Mouse (Mus musculus) hematopoietic stem cell, adult 5-6 weeks (primary cell): ENCODE data around the gene Nrp2. TPM values are rescaled to one million over a fixed set of nuclear protein-coding genes. Genes with fewer than 3 reads are reported as not detected.

Experiments
- ATAC-seq, 2 experiments: fragments of 125-278 bp in 1 of 2; replicated peaks in 1 of 2; 2 replicates each; pipeline ENCODE4 v1.8.0; 2016 to 2017; ENCODE audit warnings: inconsistent platforms in 2 of 2, mild to moderate bottlenecking in 2 of 2, moderate number of reproducible peaks in 2 of 2, low read depth in 1 of 2, moderate TSS enrichment in 1 of 2; ENCODE audit not compliant: low FRiP score in 2 of 2, poor library complexity in 2 of 2, severe bottlenecking in 2 of 2, insufficient read depth in 1 of 2, low TSS enrichment in 1 of 2
- total RNA-seq: library from RNA; stranded (forward); fragments of 172-1452, 232-1000 nt; gene quantifications from 2 replicates; pipeline ENCODE4 v1.2.3, GENCODE M21; 2017

The Nrp2 gene
- total RNA-seq, 1 experiment from 2014 or later = 0.50 TPM

DNA sequence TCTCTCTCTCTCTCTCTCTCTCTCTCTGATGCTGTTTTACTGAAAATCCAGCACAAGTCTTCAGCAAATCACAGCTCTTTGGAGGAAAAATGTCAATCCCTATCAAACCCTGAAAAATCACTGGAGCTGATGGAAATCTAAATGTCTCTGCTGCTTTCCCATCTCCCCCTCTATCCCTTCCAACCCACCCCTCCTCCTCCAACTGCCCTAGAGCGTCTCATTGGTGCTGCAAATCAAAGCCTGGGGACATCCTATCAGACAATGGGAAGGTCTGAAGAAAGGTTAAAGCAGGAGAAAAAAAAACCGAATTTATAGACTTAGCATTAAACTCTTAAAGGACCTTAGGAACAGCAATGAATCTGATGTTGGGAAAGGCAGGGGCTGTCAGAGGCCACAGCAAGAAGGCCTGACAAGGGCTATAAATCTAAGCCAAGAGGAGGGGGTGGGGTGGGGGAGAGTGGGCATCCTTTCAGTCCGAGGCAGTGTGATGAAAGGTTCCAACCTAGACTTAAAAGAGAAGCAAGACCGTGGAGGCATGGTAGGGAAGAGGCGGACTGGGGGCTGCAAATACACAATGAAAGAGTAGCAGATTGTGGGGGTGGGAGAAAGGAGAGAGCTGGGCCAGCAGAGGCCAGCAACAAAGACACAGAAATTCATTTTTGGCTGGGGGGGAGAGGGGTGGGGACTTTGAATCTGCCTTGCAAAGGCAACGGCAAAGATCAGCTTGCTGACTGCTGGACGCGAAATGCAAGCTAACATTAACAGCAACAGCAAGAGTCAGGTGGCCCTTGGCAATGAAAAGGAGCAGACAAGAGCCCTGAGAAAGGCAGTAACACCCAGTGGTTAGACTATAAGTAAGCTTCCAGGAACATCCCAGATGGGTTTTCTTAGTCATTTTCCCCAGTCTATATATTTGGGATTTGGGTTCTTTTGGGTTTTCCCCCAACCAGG lies 148.2 kb downstream of the Nrp2 start:
- ATAC-seq = no peak

DNA sequence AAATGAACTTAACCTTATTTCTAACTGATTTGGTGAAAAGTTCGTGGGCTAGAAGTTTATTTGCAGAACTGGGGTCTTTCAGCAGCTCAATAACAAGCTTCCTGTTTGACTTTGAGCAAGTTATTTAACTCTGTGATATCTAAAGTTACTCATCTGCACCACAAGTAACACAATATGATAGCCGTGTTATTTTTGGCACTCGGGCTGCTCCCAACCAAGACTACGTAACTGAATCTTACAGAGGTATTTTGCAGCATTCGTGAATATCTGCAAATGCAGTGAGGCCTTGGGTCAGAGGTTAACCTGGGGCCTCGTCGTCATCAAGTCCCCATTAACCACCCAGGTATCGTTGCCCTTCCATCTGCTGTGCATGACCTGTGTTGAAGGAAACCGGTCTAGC lies 150.3 kb downstream of the Nrp2 start:
- no peak for ATAC-seq

DNA sequence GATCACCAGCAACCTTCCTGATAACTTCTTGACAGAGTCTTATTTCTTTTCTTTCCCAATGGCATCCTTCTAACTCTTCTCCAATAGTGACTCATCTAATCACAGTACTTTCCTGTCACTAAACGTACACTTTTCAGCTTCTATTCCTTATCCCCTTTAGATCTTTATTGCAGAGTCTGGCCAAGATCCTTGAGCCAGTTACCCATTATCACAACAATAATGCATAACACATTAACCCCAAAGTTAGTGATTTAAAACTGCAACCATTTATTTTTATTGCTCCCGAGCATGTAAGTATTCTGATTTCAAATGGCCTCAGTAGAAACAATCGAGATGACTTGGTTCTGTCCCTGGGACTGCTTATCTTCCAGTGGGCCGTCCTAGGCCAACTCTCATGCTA lies 150.9 kb downstream of the Nrp2 start:
- ATAC-seq = no peak

DNA sequence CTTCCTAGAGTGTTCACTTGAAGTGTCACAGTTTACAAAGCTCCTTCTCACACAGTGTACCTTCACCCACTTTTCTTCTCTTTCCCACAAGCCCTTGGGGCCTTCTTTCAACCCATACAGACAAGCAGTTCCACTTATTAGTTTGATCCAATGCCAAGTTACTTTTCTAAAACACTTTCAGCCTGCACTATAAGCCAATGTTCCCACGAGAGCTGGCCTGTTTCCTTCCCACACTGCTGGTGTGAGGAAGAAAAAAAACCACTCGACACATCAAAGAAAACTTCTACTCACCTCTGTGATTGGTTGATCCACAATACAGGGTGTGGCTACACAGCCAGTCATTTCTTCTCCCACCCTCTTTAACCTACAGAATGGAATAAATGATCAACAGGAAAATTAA lies 156.0 kb downstream of the Nrp2 start:
- no peak for ATAC-seq

DNA sequence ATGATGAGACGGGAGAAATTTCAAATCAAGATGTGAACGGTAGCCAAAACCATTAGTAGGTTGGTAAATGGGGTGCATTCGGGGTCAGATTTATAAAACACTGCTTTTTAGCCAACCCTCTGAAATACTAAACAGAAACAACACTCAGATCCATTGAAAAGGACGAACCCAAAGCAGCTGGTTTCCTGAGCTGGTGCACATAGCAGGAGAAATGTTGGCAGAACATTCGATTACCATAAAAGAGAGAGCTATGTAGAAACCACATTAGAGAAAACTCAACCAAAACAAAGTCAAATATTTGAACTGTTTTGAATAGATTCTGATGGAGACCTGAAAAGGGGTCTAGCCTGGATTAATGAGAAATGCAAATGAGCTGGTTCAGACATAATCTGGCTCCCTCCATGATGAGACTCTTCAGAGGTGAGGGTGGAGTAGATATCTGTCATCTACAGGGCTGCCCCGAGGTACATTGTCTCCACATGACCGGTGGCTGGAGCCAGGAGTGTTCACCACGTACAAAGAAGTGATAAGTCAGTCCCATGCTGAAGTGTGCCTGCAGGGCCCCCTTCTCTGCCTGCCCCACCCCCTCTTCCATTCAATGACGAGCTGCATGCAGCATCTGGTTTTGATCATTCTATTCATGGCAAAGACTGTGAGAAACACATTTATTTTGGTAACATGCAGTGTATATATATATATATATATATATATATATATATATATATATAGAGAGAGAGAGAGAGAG lies 156.6 kb downstream of the Nrp2 start:
- no peak for ATAC-seq

DNA sequence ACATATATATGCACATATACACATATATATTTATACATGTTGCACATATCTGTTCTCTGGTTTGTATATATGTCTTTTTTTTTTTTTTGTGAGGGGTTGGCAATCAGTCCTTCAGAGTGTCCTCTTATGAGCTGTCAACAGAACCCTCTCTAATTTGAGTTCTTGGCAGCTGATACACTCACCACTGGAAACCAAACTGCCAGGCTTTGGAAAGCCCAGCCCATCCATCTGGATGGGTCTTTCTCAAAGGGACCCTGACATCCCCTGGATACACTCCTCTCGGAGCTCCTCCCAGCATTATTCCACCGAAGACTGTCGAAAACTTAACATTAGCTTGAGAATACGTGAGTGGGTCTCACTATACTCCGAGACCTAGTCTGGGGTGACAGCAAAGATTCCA lies 157.2 kb downstream of the Nrp2 start:
- no peak for ATAC-seq

DNA sequence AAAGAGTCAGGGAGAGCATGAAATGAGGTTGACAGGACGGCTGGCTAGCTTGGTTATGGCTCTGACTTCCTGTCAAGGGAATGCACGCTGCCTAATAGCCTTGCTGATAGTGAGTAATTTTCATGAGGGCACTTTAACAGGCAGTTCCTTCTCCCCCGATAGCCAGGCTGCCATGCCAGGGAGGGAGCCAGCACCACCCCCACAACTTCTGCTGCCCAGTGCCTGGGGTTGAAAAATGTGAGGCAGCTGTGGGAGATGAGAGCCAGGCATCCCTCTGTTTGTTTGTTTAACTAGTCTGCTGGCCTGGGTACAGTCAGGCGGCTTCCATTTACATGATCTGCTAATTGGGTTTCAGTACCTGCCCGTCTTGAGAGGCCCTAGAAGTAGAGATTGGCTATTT lies 157.7 kb downstream of the Nrp2 start:
- ATAC-seq = no peak
